Mouse (Mus musculus) ES-E14 (cell line): ENCODE measurements around the gene Cep131.

Experiments used
- HCFC1 ChIP-seq: IDR thresholded peaks from 2 replicates; pipeline ENCODE4 v1.6.1; 2012; ENCODE audit warnings: low read length, inconsistent platforms, borderline replicate concordance; ENCODE audit not compliant: insufficient read depth
- MAFK ChIP-seq: IDR thresholded peaks from 2 replicates; pipeline ENCODE4 v1.6.1; 2014; ENCODE audit warnings: mild to moderate bottlenecking, low read depth, low read length, inconsistent platforms; ENCODE audit not compliant: insufficient read depth
- ZC3H11A ChIP-seq: IDR thresholded peaks from 2 replicates; pipeline ENCODE4 v1.6.1; 2012; ENCODE audit warnings: low read depth, mild to moderate bottlenecking, inconsistent platforms, low read length, borderline replicate concordance

GRCm38 (mm10) chr11:120072986-120073647, 13.5 kb downstream of the Cep131 start:
- TF ChIP-seq ZC3H11A (no peak), HCFC1 (no peak), MAFK (no peak)
